Mouse (Mus musculus) intestine, embryonic 15.5 days (tissue): Measurements from ENCODE around the gene Ifit3. TPM values are rescaled to one million over a fixed set of nuclear protein-coding genes. Genes with fewer than 3 reads are reported as not detected.
"Not testable (repeated sequence)": the region's sequence is repeated elsewhere in the genome, so short reads cannot be mapped to it uniquely, and the experiment has no call there.

Experiments used
- ATAC-seq: fragments of 200-750 bp; cut with Nextera tagmentation; 2 replicates; pipeline ENCODE4 v1.8.0; 2017; ENCODE audit warnings: moderate TSS enrichment, moderate library complexity
- H3K27ac ChIP-seq: fragments of 300-500 bp; sonication (generic); 2 replicates; pipeline ENCODE4 v1.5.1; 2015; ENCODE audit warnings: mild to moderate bottlenecking, inconsistent platforms
- H3K27me3 ChIP-seq: fragments of 300-500 bp; sonication (generic); replicated peaks from 2 replicates; pipeline ENCODE4 v1.6.1; 2015; ENCODE audit warnings: inconsistent platforms
- H3K36me3 ChIP-seq: fragments of 300-500 bp; sonication (generic); 2 replicates; pipeline ENCODE4 v1.6.1; 2015; ENCODE audit warnings: inconsistent platforms
- H3K4me1 ChIP-seq: fragments of 300-500 bp; sonication (generic); replicated peaks from 2 replicates; pipeline ENCODE4 v1.6.1; 2015; ENCODE audit warnings: inconsistent platforms
- H3K4me2 ChIP-seq: fragments of 300-500 bp; sonication (generic); replicated peaks from 2 replicates; pipeline ENCODE4 v1.6.1; 2015; ENCODE audit warnings: mild to moderate bottlenecking, inconsistent platforms
- H3K4me3 ChIP-seq: fragments of 300-500 bp; sonication (generic); replicated peaks from 2 replicates; pipeline ENCODE4 v1.5.1; 2015; ENCODE audit warnings: inconsistent platforms
- H3K9ac ChIP-seq: fragments of 300-500 bp; sonication (generic); 2 replicates; pipeline ENCODE4 v1.6.1; 2015; ENCODE audit warnings: inconsistent platforms
- H3K9me3 ChIP-seq: fragments of 300-500 bp; sonication (generic); 2 replicates; pipeline ENCODE4 v1.6.1; 2016; ENCODE audit warnings: inconsistent platforms
- whole genome bisulfite sequencing: fragments of 180-500 bp; shearing (Covaris S2); methylation state at CpG from one replicate; pipeline ENCODE4 v1.1.7; 2015; 5-methylcytosine and 5-hydroxymethylcytosine counted together
- polyA plus RNA-seq: library from polyadenylated mRNA; unstranded; fragments of >200 nt; fragmentation: Nextera tagmentation; extraction: Ambion mirVana; gene quantifications from 2 replicates; pipeline ENCODE4 v1.2.1, GENCODE M21; 2015

Gene Ifit3
- 0.81 and 1.5 TPM in 2 replicates for polyA plus RNA-seq

- 34% methylated on average over 2 of the region's 2 CpGs for WGBS
- not testable (repeated sequence) for H3K27me3 ChIP-seq, H3K36me3 ChIP-seq, H3K27ac ChIP-seq, H3K9me3 ChIP-seq, H3K4me2 ChIP-seq, H3K9ac ChIP-seq, H3K4me3 ChIP-seq, H3K4me1 ChIP-seq
- peak; percentile 79 for ATAC-seq
These were observed at the start of gene Ifit3 for GRCm38 (mm10) chr19:34583126-34583766. Ifit3 (plus strand) TSS chr19:34583531.

GRCm38 (mm10) chr19:34539422-34539821 lies 43.9 kb upstream of the Ifit3 start:
- Histone ChIP-seq H3K27me3 (no peaks in the 10 kb centered on the region), H3K9me3 (no peaks in the 10 kb centered on the region), H3K27ac (no peak overlapping the region), H3K4me1 (no peaks in the 10 kb centered on the region), H3K4me2 (no peak overlapping the region), H3K4me3 (no peak overlapping the region), H3K36me3 (no peaks in the 10 kb centered on the region), H3K9ac (no peak overlapping the region)
- 79% methylated on average over 1 of the region's 1 CpGs for WGBS
- ATAC-seq = no peak

GRCm38 (mm10) chr19:34546211-34546610 lies 37.1 kb upstream of the Ifit3 start:
- Histone ChIP-seq H3K4me2 (no peak overlapping the region), H3K36me3 (no peaks in the 10 kb centered on the region), H3K4me1 (no peaks in the 10 kb centered on the region), H3K9me3 (no peaks in the 10 kb centered on the region), H3K27ac (no peak overlapping the region), H3K9ac (no peak overlapping the region), H3K27me3 (no peaks in the 10 kb centered on the region), H3K4me3 (no peak overlapping the region)
- ATAC-seq = no peak
- 90% methylated on average over 4 of the region's 4 CpGs for WGBS

- Histone ChIP-seq H3K9me3 (no peaks in the 10 kb centered on the region), H3K27me3 (no peaks in the 10 kb centered on the region), H3K9ac (no peak overlapping the region), H3K4me3 (no peak overlapping the region), H3K27ac (no peak overlapping the region), H3K36me3 (no peaks in the 10 kb centered on the region), H3K4me2 (no peak overlapping the region), H3K4me1 (peaks cover 7% of the 10 kb centered on the region; the same call in 1 of the 2 replicates)
- WGBS = 40% methylated on average over 7 of the region's 7 CpGs
- ATAC-seq = no peak
These were observed 35.4 kb upstream of the Ifit3 start for GRCm38 (mm10) chr19:34547976-34548375.

- Histone ChIP-seq H3K9me3 (no peaks in the 10 kb centered on the region), H3K9ac (peak overlapping the region; percentile 26; the same call in 1 of the 2 replicates), H3K4me1 (peaks cover 13% of the 10 kb centered on the region; the same call in 1 of the 2 replicates), H3K36me3 (no peaks in the 10 kb centered on the region), H3K27me3 (no peaks in the 10 kb centered on the region), H3K27ac (0 out of 2 replicates have a peak overlapping the region, but pooled peaks have one; percentile 45), H3K4me2 (peak overlapping the region; percentile 68), H3K4me3 (peak overlapping the region; percentile 49)
- 28% methylated on average over 4 of the region's 4 CpGs for WGBS
- no peak; the same call in 1 of the 2 replicates for ATAC-seq
These were observed 33.2 kb upstream of the Ifit3 start for GRCm38 (mm10) chr19:34550205-34550533.

GRCm38 (mm10) chr19:34550534-34551223 lies 32.7 kb upstream of the Ifit3 start, which contains the start of gene Ifit2:
Ifit2 (plus strand) TSS chr19:34550694.
- ATAC-seq = peak; percentile 93
- Histone ChIP-seq H3K27ac (peak within 1 kb of the TSS; percentile 45), H3K9ac (peak within 1 kb of the TSS; percentile 26; the same call in 1 of the 2 replicates)

GRCm38 (mm10) chr19:34551981-34552380 lies 31.4 kb upstream of the Ifit3 start:
- H3K4me2 ChIP-seq = peak overlapping the region; percentile 39
- no peaks in the 10 kb centered on the region for H3K36me3 ChIP-seq
- WGBS = 26% methylated on average over 5 of the region's 5 CpGs
- H3K27me3 ChIP-seq = no peaks in the 10 kb centered on the region
- 0 out of 2 replicates have a peak overlapping the region, but pooled peaks have one; percentile 8 for H3K27ac ChIP-seq
- H3K4me1 ChIP-seq = peaks cover 17% of the 10 kb centered on the region; the same call in 1 of the 2 replicates
- H3K9ac ChIP-seq = no peak overlapping the region
- no peak overlapping the region for H3K4me3 ChIP-seq
- no peak for ATAC-seq
- H3K9me3 ChIP-seq = no peaks in the 10 kb centered on the region

More at GRCm38 (mm10) chr19:34550534-34551223, 32.7 kb upstream of the Ifit3 start, which contains the start of gene Ifit2:
- H3K4me2 ChIP-seq = peak within 1 kb of the TSS; percentile 68
- no peaks in the 10 kb centered on the region for H3K36me3 ChIP-seq
- WGBS = 1% methylated on average over 22 of the region's 22 CpGs
- no peaks in the 10 kb centered on the region for H3K9me3 ChIP-seq
- H3K27me3 ChIP-seq = no peaks in the 10 kb centered on the region
- peaks cover 13% of the 10 kb centered on the region; the same call in 1 of the 2 replicates for H3K4me1 ChIP-seq
- peak within 1 kb of the TSS; percentile 49 for H3K4me3 ChIP-seq

- 44% methylated on average over 6 of the region's 6 CpGs for WGBS
- H3K9me3 ChIP-seq = no peaks in the 10 kb centered on the region
- H3K4me2 ChIP-seq = peak overlapping the region; percentile 25; the same call in 1 of the 2 replicates
- H3K4me1 ChIP-seq = peaks cover 17% of the 10 kb centered on the region; the same call in 1 of the 2 replicates
- no peaks in the 10 kb centered on the region for H3K27me3 ChIP-seq
- H3K9ac ChIP-seq = no peak overlapping the region
- H3K36me3 ChIP-seq = no peaks in the 10 kb centered on the region
- H3K27ac ChIP-seq = peak overlapping the region; percentile 48
- no peak for ATAC-seq
- H3K4me3 ChIP-seq = no peak overlapping the region
These were observed 30.3 kb upstream of the Ifit3 start for GRCm38 (mm10) chr19:34553021-34553420.

- WGBS = 42% methylated on average over 3 of the region's 3 CpGs
- ATAC-seq = no peak
- Histone ChIP-seq H3K9ac (no peak overlapping the region), H3K4me2 (peak overlapping the region; percentile 25; the same call in 1 of the 2 replicates), H3K9me3 (no peaks in the 10 kb centered on the region), H3K4me1 (peaks cover 17% of the 10 kb centered on the region; the same call in 1 of the 2 replicates), H3K27me3 (no peaks in the 10 kb centered on the region), H3K36me3 (no peaks in the 10 kb centered on the region), H3K4me3 (no peak overlapping the region), H3K27ac (peak overlapping the region; percentile 48)
These were observed 29.8 kb upstream of the Ifit3 start for GRCm38 (mm10) chr19:34553522-34553921.

GRCm38 (mm10) chr19:34554061-34554460 lies 29.3 kb upstream of the Ifit3 start:
- Histone ChIP-seq H3K9me3 (no peaks in the 10 kb centered on the region), H3K4me1 (peaks cover 17% of the 10 kb centered on the region; the same call in 1 of the 2 replicates), H3K4me3 (no peak overlapping the region), H3K27ac (no peak overlapping the region), H3K4me2 (no peak overlapping the region), H3K36me3 (no peaks in the 10 kb centered on the region), H3K27me3 (no peaks in the 10 kb centered on the region), H3K9ac (no peak overlapping the region)
- ATAC-seq = no peak

GRCm38 (mm10) chr19:34556621-34557020 lies 26.7 kb upstream of the Ifit3 start:
- H3K4me3 ChIP-seq = no peak overlapping the region
- no peak for ATAC-seq
- no peak overlapping the region for H3K9ac ChIP-seq
- no peak overlapping the region for H3K27ac ChIP-seq
- 52% methylated on average over 3 of the region's 3 CpGs for WGBS
- H3K27me3 ChIP-seq = no peaks in the 10 kb centered on the region
- no peaks in the 10 kb centered on the region for H3K9me3 ChIP-seq
- H3K4me1 ChIP-seq = peaks cover 17% of the 10 kb centered on the region; the same call in 1 of the 2 replicates
- no peak overlapping the region for H3K4me2 ChIP-seq
- H3K36me3 ChIP-seq = no peaks in the 10 kb centered on the region

GRCm38 (mm10) chr19:34562556-34562955 lies 20.8 kb upstream of the Ifit3 start:
- no peak overlapping the region for H3K4me3 ChIP-seq
- H3K36me3 ChIP-seq = no peaks in the 10 kb centered on the region
- H3K27ac ChIP-seq = no peak overlapping the region
- H3K27me3 ChIP-seq = no peaks in the 10 kb centered on the region
- no peak for ATAC-seq
- no peak overlapping the region for H3K4me2 ChIP-seq
- H3K9ac ChIP-seq = no peak overlapping the region
- no peaks in the 10 kb centered on the region for H3K4me1 ChIP-seq
- H3K9me3 ChIP-seq = no peaks in the 10 kb centered on the region
